7 mouse cellular contexts compared by ENCODE assay signal in the genomic region with DNA sequence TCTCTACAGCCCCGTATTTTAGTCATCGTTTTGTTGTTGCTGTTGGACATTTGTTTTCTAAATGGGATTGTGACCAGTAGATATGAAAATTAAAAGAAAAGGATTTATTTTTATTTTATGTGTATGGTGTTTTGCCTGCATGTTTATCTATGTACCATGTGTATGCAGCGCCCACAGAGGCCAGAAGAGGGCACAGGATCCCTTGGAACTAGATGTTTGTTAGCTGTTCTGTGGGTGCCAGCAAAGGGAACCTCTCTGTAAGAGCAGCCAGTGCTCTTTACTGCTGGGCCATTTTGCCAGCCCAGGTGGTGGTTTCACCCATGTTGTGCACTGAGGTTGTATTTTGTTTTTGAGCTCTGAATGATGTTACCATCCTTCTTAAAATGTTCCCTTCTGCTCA. TPM values are rescaled to one million over a fixed set of nuclear protein-coding genes. Genes with fewer than 3 reads are reported as not detected.
A peak's percentile ranks its signal among the peaks of the same experiment; 100 is the strongest.
DNase-seq lines count a peak whose midpoint lies in the region; ATAC-seq and TF ChIP-seq lines count a peak whose summit lies in the region.

No protein-coding gene starts in this region.

- no peaks in the 10 kb centered on the region for H3K4me1 ChIP-seq in midbrain, embryonic 15.5 days
- no peaks in the 10 kb centered on the region for H3K4me1 ChIP-seq in midbrain, embryonic 16.5 days (ENCODE audit: control insufficient read depth, insufficient read depth, low read length)
- H3K4me1 ChIP-seq in lung, embryonic 14.5 days (ENCODE audit: insufficient read depth): no peaks in the 10 kb centered on the region
- H3K4me1 ChIP-seq in small intestine, adult 2 months (ENCODE audit: control insufficient read depth, insufficient read depth, insufficient read length, low read length): peaks cover 3% of the 10 kb centered on the region; the same call in 1 of the 2 replicates

- WGBS in midbrain, embryonic 15.5 days: 62% methylated on average over 3 of the region's 3 CpGs
- WGBS in midbrain, embryonic 16.5 days: 71% methylated on average over 3 of the region's 3 CpGs
- WGBS in lung, embryonic 14.5 days: 59% methylated on average over 3 of the region's 3 CpGs
- 70% methylated on average over 3 of the region's 3 CpGs for WGBS in small intestine, adult 2 months

- H3K27ac ChIP-seq in midbrain, embryonic 15.5 days: no peak overlapping the region
- no peak overlapping the region for H3K27ac ChIP-seq in midbrain, embryonic 16.5 days (ENCODE audit: low read length)
- H3K27ac ChIP-seq in lung, embryonic 14.5 days (ENCODE audit: low read depth): no peak overlapping the region
- no peak overlapping the region for H3K27ac ChIP-seq in small intestine, adult 2 months (ENCODE audit: insufficient read depth, low read depth, low read length)

- no peak overlapping the region for H3K4me3 ChIP-seq in midbrain, embryonic 15.5 days
- no peak overlapping the region for H3K4me3 ChIP-seq in midbrain, embryonic 16.5 days (ENCODE audit: low read depth, low read length)
- no peak overlapping the region for H3K4me3 ChIP-seq in lung, embryonic 14.5 days (ENCODE audit: low read depth, low read length)
- no peak overlapping the region for H3K4me3 ChIP-seq in small intestine, adult 2 months (ENCODE audit: low read depth, low read length)

- TF ChIP-seq POLR2A in small intestine, adult 2 months (IDR thresholded peaks at IDR 0.05; ENCODE audit: low read depth, low read length): no peak

- H3K27me3 ChIP-seq in midbrain, embryonic 15.5 days (replicated peaks): no peaks in the 10 kb centered on the region
- H3K27me3 ChIP-seq in midbrain, embryonic 16.5 days (ENCODE audit: control insufficient read depth, insufficient read depth, low read depth, low read length): no peaks in the 10 kb centered on the region
- no peaks in the 10 kb centered on the region for H3K27me3 ChIP-seq in lung, embryonic 14.5 days (ENCODE audit: insufficient read depth, low read length)
- H3K27me3 ChIP-seq in small intestine, adult 2 months (ENCODE audit: control insufficient read depth, insufficient read depth, low read length): no peaks in the 10 kb centered on the region

- 0 out of 2 replicates have a peak, but pooled peaks have one; percentile 50 for ATAC-seq in midbrain, embryonic 15.5 days (replicated peaks)
- no peak for ATAC-seq in midbrain, embryonic 16.5 days
- no peak for ATAC-seq in lung, embryonic 14.5 days (ENCODE audit: insufficient read depth)

- H3K4me2 ChIP-seq in midbrain, embryonic 15.5 days: no peak overlapping the region
- no peak overlapping the region for H3K4me2 ChIP-seq in midbrain, embryonic 16.5 days (ENCODE audit: low read length)
- no peak overlapping the region for H3K4me2 ChIP-seq in lung, embryonic 14.5 days

- peak; percentile 52 for DNase-seq in adrenal gland, adult 2 months
- peak; percentile 17 for DNase-seq in embryo, embryonic 11.5 days (ENCODE audit: low read depth, low spot score)
- peak; percentile 59 for DNase-seq in kidney, postnatal 14 days
- peak; percentile 78 for DNase-seq in lung, embryonic 14.5 days

- H3K36me3 ChIP-seq in midbrain, embryonic 15.5 days (replicated peaks): no peaks in the 10 kb centered on the region
- no peaks in the 10 kb centered on the region for H3K36me3 ChIP-seq in midbrain, embryonic 16.5 days (ENCODE audit: control insufficient read depth, insufficient read depth, low read length)
- H3K36me3 ChIP-seq in lung, embryonic 14.5 days (ENCODE audit: insufficient read depth): no peaks in the 10 kb centered on the region
- no peaks in the 10 kb centered on the region for H3K36me3 ChIP-seq in small intestine, adult 2 months (ENCODE audit: control insufficient read depth, insufficient read depth, low read length)

- no peaks in the 10 kb centered on the region for H3K9me3 ChIP-seq in midbrain, embryonic 15.5 days
- H3K9me3 ChIP-seq in midbrain, embryonic 16.5 days (replicated peaks; ENCODE audit: control insufficient read depth, low read length, poor library complexity, severe bottlenecking): no peaks in the 10 kb centered on the region
- no peaks in the 10 kb centered on the region for H3K9me3 ChIP-seq in lung, embryonic 14.5 days (ENCODE audit: low read depth, low read length)

- peak; percentile 76 for TF ChIP-seq CTCF in lung, embryonic 14.5 days (IDR thresholded peaks at IDR 0.05; ENCODE audit: low read depth)
- TF ChIP-seq CTCF in small intestine, adult 2 months (IDR thresholded peaks at IDR 0.05; ENCODE audit: extremely low read depth, insufficient read length, insufficient replicate concordance, low read depth, low read length): peak; percentile 38; the same call in 1 of the 2 replicates

- no peak overlapping the region for H3K9ac ChIP-seq in midbrain, embryonic 15.5 days
- H3K9ac ChIP-seq in midbrain, embryonic 16.5 days (ENCODE audit: low read depth, low read length): no peak overlapping the region
- H3K9ac ChIP-seq in lung, embryonic 14.5 days: no peak overlapping the region

RNA-seq across cellular contexts. Expression of gene Asb1, which starts 33.9 kb away (rescaled TPM):
- 11.8 and 12.5 TPM in 2 replicates for polyA plus RNA-seq in midbrain, embryonic 15.5 days (2015; fragmentation: Nextera tagmentation; extraction: Ambion mirVana)
- 10.0 and 11.0 TPM in 2 replicates for polyA plus RNA-seq in midbrain, embryonic 16.5 days (2015; fragmentation: Nextera tagmentation; extraction: Ambion mirVana)
- 10 to 100 TPM; 17.8 to 22.0 TPM for total RNA-seq in adrenal gland, adult 2 months (2021)
- 4.2 and 6.6 TPM in 2 replicates for polyA plus RNA-seq in adrenal gland, adult 2 months (2012; rRNA removed)
- 7.0 and 8.0 TPM in 2 replicates for polyA plus RNA-seq in lung, embryonic 14.5 days (2014; fragmentation: Nextera tagmentation; extraction: Ambion mirVana)
- polyA plus RNA-seq in small intestine, adult 2 months (2012; rRNA removed): 2.1 and 2.3 TPM in 2 replicates

Comparison
In these comparisons a context has a peak if more than half of its experiments do, and no peak if none do; other contexts are left out.
1. DNase-seq: peak in every context shown above with its lines; median percentile 78 in lung, embryonic 14.5 days; 59 in kidney, postnatal 14 days; 52 in adrenal gland, adult 2 months; 17 in embryo, embryonic 11.5 days.